9 mouse cellular contexts compared by ENCODE assay signal in the genomic region with DNA sequence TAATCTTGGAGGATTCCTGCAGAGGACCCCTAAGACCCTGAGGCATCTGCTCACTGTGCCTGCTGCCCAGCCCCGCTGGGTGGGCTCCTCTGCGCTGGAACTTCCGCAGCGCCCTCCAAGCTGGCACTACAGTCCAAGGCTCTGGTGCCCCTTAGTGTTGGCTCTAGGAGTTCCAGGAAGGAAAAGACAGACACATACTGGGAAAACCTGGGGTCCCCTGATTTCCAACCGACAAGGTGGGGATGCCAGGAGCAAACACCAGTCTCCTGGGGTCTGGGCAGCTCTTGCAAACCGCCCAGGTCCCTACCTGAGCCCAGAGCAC. TPM values are rescaled to one million over a fixed set of nuclear protein-coding genes. Genes with fewer than 3 reads are reported as not detected.
A peak's percentile ranks its signal among the peaks of the same experiment; 100 is the strongest.
DNase-seq lines count a peak whose midpoint lies in the region; ATAC-seq and TF ChIP-seq lines count a peak whose summit lies in the region.
"Had no signal": no experiment of that assay in that cellular context is flagged by ENCODE, and none has a peak within 500 bp of the region (broad histone marks: within the 10 kb centered on the region; RNA-seq: fewer than 3 reads in every experiment).

No protein-coding gene starts in this region.

- peak overlapping the region; percentile 72; the same call in 1 of the 2 replicates for H3K4me3 ChIP-seq in E14TG2a.4 (replicated peaks; ENCODE audit: low read length)
- H3K4me3 ChIP-seq in forebrain, embryonic 16.5 days (replicated peaks; ENCODE audit: low read length) = peak overlapping the region; percentile 80
- H3K4me3 ChIP-seq in neural tube, embryonic 12.5 days = peak overlapping the region; percentile 67

- H3K27me3 ChIP-seq in E14TG2a.4 (ENCODE audit: insufficient read depth, low read length) = peaks cover 59% of the 10 kb centered on the region
- peaks cover 2% of the 10 kb centered on the region; the same call in 1 of the 2 replicates for H3K27me3 ChIP-seq in forebrain, embryonic 16.5 days (replicated peaks; ENCODE audit: control insufficient read depth, insufficient read depth, low read length)
- H3K27me3 ChIP-seq in neural tube, embryonic 12.5 days (replicated peaks) = peaks cover 4% of the 10 kb centered on the region; the same call in 1 of the 2 replicates

- no peak for TF ChIP-seq CTCF in E14TG2a.4 (conservative IDR thresholded peaks at IDR 0.05; ENCODE audit: low read length)

- peak overlapping the region; percentile 79 for H3K9ac ChIP-seq in forebrain, embryonic 16.5 days (replicated peaks; ENCODE audit: low read depth, low read length)
- H3K9ac ChIP-seq in neural tube, embryonic 12.5 days = peak overlapping the region; percentile 74
- H3K9ac ChIP-seq: liver, embryonic 13.5 days had no signal

- DNase-seq in layer of hippocampus, postnatal 36 days = peak; percentile 42 to 43
- no peak for DNase-seq in T-cell, adult 2 months (ENCODE audit: low spot score)
- DNase-seq in urinary bladder, postnatal 36 days (ENCODE audit: low spot score in 2 of 2) = no peak
- DNase-seq in adrenal gland, postnatal 36 days = no peak
- DNase-seq: liver, embryonic 13.5 days had no signal

- H3K27ac ChIP-seq in forebrain, embryonic 16.5 days (ENCODE audit: low read length) = 0 out of 2 replicates have a peak overlapping the region, but pooled peaks have one; percentile 12
- no peak overlapping the region for H3K27ac ChIP-seq in neural tube, embryonic 12.5 days
- H3K27ac ChIP-seq: liver, embryonic 13.5 days had no signal

- peaks cover 18% of the 10 kb centered on the region for H3K4me1 ChIP-seq in E14TG2a.4 (replicated peaks; ENCODE audit: low read depth, low read length)
- H3K4me1 ChIP-seq in forebrain, embryonic 16.5 days (replicated peaks; ENCODE audit: control insufficient read depth, insufficient read depth, low read length) = peaks cover 13% of the 10 kb centered on the region
- H3K4me1 ChIP-seq in neural tube, embryonic 12.5 days = peaks cover 18% of the 10 kb centered on the region
- H3K4me1 ChIP-seq: liver, embryonic 13.5 days had no signal

- H3K9me3 ChIP-seq in E14TG2a.4 (ENCODE audit: low read length) = no peaks in the 10 kb centered on the region
- H3K9me3 ChIP-seq in forebrain, embryonic 16.5 days (ENCODE audit: control insufficient read depth, low read length) = no peaks in the 10 kb centered on the region
- no peaks in the 10 kb centered on the region for H3K9me3 ChIP-seq in neural tube, embryonic 12.5 days
- H3K9me3 ChIP-seq: liver, embryonic 13.5 days had no signal

- H3K4me2 ChIP-seq in forebrain, embryonic 16.5 days (ENCODE audit: low read length) = peak overlapping the region; percentile 96
- H3K4me2 ChIP-seq in neural tube, embryonic 12.5 days (replicated peaks) = peak overlapping the region; percentile 88

- peak; percentile 45 for ATAC-seq in cerebellum, adult (ENCODE audit: insufficient number of reproducible peaks, low FRiP score, low TSS enrichment)
- peak; percentile 80 for ATAC-seq in forebrain, embryonic 16.5 days
- ATAC-seq in neural tube, embryonic 12.5 days (ENCODE audit: low FRiP score, low read depth) = peak; percentile 75

- no peaks in the 10 kb centered on the region for H3K36me3 ChIP-seq in E14TG2a.4 (ENCODE audit: insufficient read depth, low read length)
- H3K36me3 ChIP-seq in forebrain, embryonic 16.5 days (ENCODE audit: control insufficient read depth, insufficient read depth) = no peaks in the 10 kb centered on the region
- H3K36me3 ChIP-seq in neural tube, embryonic 12.5 days = no peaks in the 10 kb centered on the region
- H3K36me3 ChIP-seq: liver, embryonic 13.5 days had no signal

- WGBS in forebrain, embryonic 16.5 days = 0% methylated on average over 6 of the region's 6 CpGs
- WGBS in neural tube, embryonic 12.5 days = 4% methylated on average over 6 of the region's 6 CpGs

RNA-seq across cellular contexts. Expression of gene Fam155a, which starts 1.5 kb away (rescaled TPM):
- polyA plus RNA-seq in forebrain, embryonic 16.5 days (2015; fragmentation: Nextera tagmentation; extraction: Ambion mirVana) = 13.8 and 17.6 TPM in 2 replicates
- 100 to 1,000 TPM; 115 to 118 TPM for total RNA-seq in layer of hippocampus, postnatal 36 days (2021)
- polyA plus RNA-seq in neural tube, embryonic 12.5 days (2016; fragmentation: Nextera tagmentation; extraction: Ambion mirVana) = 11.6 and 13.0 TPM in 2 replicates
- 1 to 10 TPM; 3.9 to 5.1 TPM for total RNA-seq in adrenal gland, postnatal 36 days (2021)

Comparison
In these comparisons a context has a peak if more than half of its experiments do, and no peak if none do; other contexts are left out.
1. DNase-seq: peak in layer of hippocampus, postnatal 36 days (2 of 2); none in T-cell, adult 2 months (single experiment), urinary bladder, postnatal 36 days (0 of 2) and adrenal gland, postnatal 36 days (0 of 2).
2. RNA of gene Fam155a, which starts 1.5 kb away (total RNA-seq): 115 to 118 TPM in layer of hippocampus, postnatal 36 days; 3.9 to 5.1 TPM in adrenal gland, postnatal 36 days; every median in the first group is over 10 times any median in the second.
3. Peak in every context shown above with its lines, with median percentiles within 50 percentile points of each other: H3K4me3 ChIP-seq and ATAC-seq.